Mouse (Mus musculus) limb, embryonic 14.5 days (tissue): ENCODE measurements around the gene Ift88. TPM values are rescaled to one million over a fixed set of nuclear protein-coding genes. Genes with fewer than 3 reads are reported as not detected.
"Not testable (repeated sequence)": the region's sequence is repeated elsewhere in the genome, so short reads cannot be mapped to it uniquely, and the experiment has no call there.

Source experiments
- ATAC-seq: fragments of 200-750 bp; cut with Nextera tagmentation; 2 replicates; pipeline ENCODE4 v1.8.0; 2017; ENCODE audit warnings: low read depth, moderate number of reproducible peaks, moderate TSS enrichment; ENCODE audit not compliant: low FRiP score
- DNase-seq: peaks from one replicate; pipeline ENCODE4 v3.0.0-alpha.2; 2015; ENCODE audit warnings: low spot score
- H3K27ac ChIP-seq: fragments of 300-500 bp; sonication (generic); replicated peaks from 2 replicates; pipeline ENCODE4 v1.5.1; 2014; ENCODE audit warnings: low read depth, mild to moderate bottlenecking, low read length, moderate library complexity, mixed read lengths
- H3K27me3 ChIP-seq: fragments of 300-500 bp; sonication (generic); 2 replicates; pipeline ENCODE4 v1.6.1; 2014; ENCODE audit warnings: low read length, mixed read lengths; ENCODE audit not compliant: control insufficient read depth, insufficient read depth
- H3K36me3 ChIP-seq: fragments of 300-500 bp; sonication (generic); 2 replicates; pipeline ENCODE4 v1.6.1; 2014; ENCODE audit warnings: mild to moderate bottlenecking, low read length, moderate library complexity, mixed read lengths; ENCODE audit not compliant: control insufficient read depth, insufficient read depth
- H3K4me1 ChIP-seq: fragments of 300-500 bp; sonication (generic); 2 replicates; pipeline ENCODE4 v1.6.1; 2014; ENCODE audit warnings: antibody characterized with exemption, low read length, mixed read lengths; ENCODE audit not compliant: control insufficient read depth, insufficient read depth
- H3K4me2 ChIP-seq: fragments of 300-500 bp; sonication (generic); replicated peaks from 2 replicates; pipeline ENCODE4 v1.6.1; 2014; ENCODE audit warnings: low read depth, mild to moderate bottlenecking, low read length, moderate library complexity; ENCODE audit not compliant: severe bottlenecking
- H3K4me3 ChIP-seq: fragments of 300-500 bp; sonication (generic); replicated peaks from 2 replicates; pipeline ENCODE4 v1.5.1; 2014; ENCODE audit warnings: low read length
- H3K9ac ChIP-seq: fragments of 300-500 bp; sonication (generic); 2 replicates; pipeline ENCODE4 v1.6.1; 2014; ENCODE audit warnings: mild to moderate bottlenecking, low read depth, low read length, moderate library complexity; ENCODE audit not compliant: severe bottlenecking
- H3K9me3 ChIP-seq: fragments of 300-500 bp; sonication (generic); 2 replicates; pipeline ENCODE4 v1.6.1; 2016; ENCODE audit warnings: low read length; ENCODE audit not compliant: control insufficient read depth
- POLR2A ChIP-seq: fragments of 200-500 bp; IDR thresholded peaks from 2 replicates; pipeline ENCODE4 v1.8.0; 2012; ENCODE audit warnings: inconsistent platforms, mild to moderate bottlenecking, moderate library complexity, borderline replicate concordance; ENCODE audit not compliant: insufficient read depth, insufficient read length; ENCODE audit errors: extremely low read depth
- WGBS: fragments of 180-500 bp; shearing (Covaris S2); extraction: QIAGEN DNeasy Blood & Tissue Kit; methylation state at CpG from one replicate; pipeline ENCODE4 v1.1.7; 2014; 5-methylcytosine and 5-hydroxymethylcytosine counted together
- polyA plus RNA-seq, 2 experiments: library from polyadenylated mRNA; depleted of rRNA in 1 of 2; stranded (reverse) in 1 of 2; unstranded in 1 of 2; fragments of >200 nt; fragmentation: Nextera tagmentation in 1 of 2; extraction: Ambion mirVana in 1 of 2; gene quantifications; 2 replicates each; pipeline versions ENCODE4 v1.2.1 to v1.2.3; 2012 to 2014

Ift88 gene
- polyA plus RNA-seq, 2 experiments, result 18.0 to 23.9 TPM

DNA sequence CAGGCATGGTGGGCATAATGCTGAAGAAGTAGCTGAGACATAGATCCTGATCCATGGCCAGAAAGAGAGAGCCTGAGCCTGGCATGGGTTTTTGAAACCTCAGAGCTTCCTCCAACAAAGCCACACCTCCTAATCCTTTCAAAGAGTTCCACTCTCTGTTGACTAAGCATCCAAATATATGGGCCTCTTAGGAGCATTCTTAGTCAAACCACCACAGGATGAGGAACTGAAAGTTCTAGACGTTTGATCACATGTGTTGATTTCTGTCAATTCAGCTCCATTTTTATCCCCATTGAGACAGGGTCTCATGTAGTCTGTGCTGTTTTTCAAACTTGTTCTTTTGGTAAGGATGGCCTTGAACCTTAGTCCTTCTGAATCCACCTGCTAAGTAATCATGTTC is 28.7 kb downstream of the Ift88 start:
- no peak overlapping the region for H3K9ac ChIP-seq
- no peak for ATAC-seq
- no peak overlapping the region for H3K4me3 ChIP-seq
- no peak for DNase-seq
- H3K4me2 ChIP-seq, result no peak overlapping the region
- H3K4me1 ChIP-seq, result no peaks in the 10 kb centered on the region
- TF ChIP-seq POLR2A, result no peak
- no peak overlapping the region for H3K27ac ChIP-seq
- H3K9me3 ChIP-seq, result no peaks in the 10 kb centered on the region
- peaks cover 17% of the 10 kb centered on the region for H3K36me3 ChIP-seq
- H3K27me3 ChIP-seq, result no peaks in the 10 kb centered on the region
- WGBS, result 59% methylated on average over 1 of the region's 1 CpGs

DNA sequence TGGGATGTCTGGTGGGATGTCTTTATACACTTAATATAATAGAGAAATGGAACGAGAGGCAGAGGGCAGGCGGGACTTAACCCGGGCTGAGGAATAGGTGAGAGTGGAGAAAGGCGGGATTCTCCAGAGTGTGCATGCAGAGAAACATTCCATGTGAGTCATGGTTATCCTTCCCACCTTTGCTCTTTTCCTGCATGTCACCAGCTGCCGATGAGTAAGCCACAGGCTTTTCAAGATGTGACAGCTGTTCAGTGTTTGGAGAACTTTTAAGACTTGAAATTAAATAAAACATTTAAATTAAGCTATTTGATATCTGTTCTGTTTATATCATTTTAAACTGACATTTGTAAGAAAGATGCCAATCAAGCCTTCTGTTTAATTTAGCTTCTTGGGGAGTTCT is 36.0 kb downstream of the Ift88 start:
- 87% methylated on average over 5 of the region's 5 CpGs for WGBS
- Histone ChIP-seq H3K27me3 (no peaks in the 10 kb centered on the region), H3K4me1 (no peaks in the 10 kb centered on the region), H3K9ac (no peak overlapping the region), H3K27ac (no peak overlapping the region), H3K4me3 (no peak overlapping the region), H3K36me3 (peaks cover 4% of the 10 kb centered on the region), H3K4me2 (no peak overlapping the region), H3K9me3 (no peaks in the 10 kb centered on the region)
- TF ChIP-seq POLR2A, result no peak
- DNase-seq, result no peak
- ATAC-seq, result no peak

DNA sequence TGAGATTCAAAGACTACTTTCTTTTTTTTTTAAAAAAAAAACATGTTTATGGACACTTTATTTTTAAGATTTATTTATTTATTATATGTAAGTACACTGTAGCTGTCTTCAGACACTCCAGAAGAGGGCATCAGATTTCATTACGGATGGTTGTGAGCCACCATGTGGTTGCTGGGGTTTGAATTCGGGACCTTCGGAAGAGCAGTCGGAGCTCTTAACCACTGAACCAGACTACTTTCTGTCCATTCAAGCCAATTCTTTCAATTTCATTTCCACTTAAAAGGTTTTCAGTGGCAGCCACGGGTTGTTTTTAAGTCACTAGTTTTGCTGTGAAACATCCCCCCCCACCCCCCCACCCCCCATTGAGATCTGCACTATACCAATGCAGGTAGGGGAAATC is 36.5 kb downstream of the Ift88 start:
- H3K4me2 ChIP-seq, H3K36me3 ChIP-seq: not testable (repeated sequence)
- WGBS, result 71% methylated on average over 5 of the region's 5 CpGs

DNA sequence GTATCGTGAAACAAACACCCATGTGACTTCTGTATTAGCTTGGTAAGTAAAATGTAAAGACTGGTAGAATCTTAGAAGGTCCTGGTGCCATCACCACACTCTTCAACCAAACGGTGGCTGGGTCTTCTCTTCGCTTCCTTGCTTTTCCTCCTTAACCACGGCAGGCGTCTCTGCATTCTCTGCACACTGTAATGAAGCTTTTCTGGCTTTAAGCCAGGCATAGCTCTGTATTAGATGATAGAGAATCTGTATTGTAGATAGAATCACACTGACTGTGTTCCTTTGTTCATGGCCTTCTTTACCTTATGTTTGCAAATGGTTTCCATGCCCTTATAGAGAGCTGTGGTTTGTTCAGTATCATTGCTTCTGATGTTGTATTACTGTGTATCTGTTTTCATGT is 39.0 kb downstream of the Ift88 start:
- Histone ChIP-seq H3K9me3 (no peaks in the 10 kb centered on the region), H3K36me3 (peaks cover 4% of the 10 kb centered on the region; the same call in 1 of the 2 replicates), H3K27ac (no peak overlapping the region), H3K4me3 (no peak overlapping the region), H3K4me1 (peaks cover 4% of the 10 kb centered on the region; the same call in 1 of the 2 replicates), H3K9ac (no peak overlapping the region), H3K4me2 (no peak overlapping the region), H3K27me3 (no peaks in the 10 kb centered on the region)
- WGBS, result 87% methylated on average over 5 of the region's 5 CpGs
- no peak for TF ChIP-seq POLR2A
- ATAC-seq, result no peak
- no peak for DNase-seq

More for the DNA sequence above, 36.5 kb downstream of the Ift88 start:
- H3K4me3 ChIP-seq, ATAC-seq, H3K27ac ChIP-seq, H3K4me1 ChIP-seq, H3K9me3 ChIP-seq, H3K9ac ChIP-seq, H3K27me3 ChIP-seq, DNase-seq: not testable (repeated sequence)

DNA sequence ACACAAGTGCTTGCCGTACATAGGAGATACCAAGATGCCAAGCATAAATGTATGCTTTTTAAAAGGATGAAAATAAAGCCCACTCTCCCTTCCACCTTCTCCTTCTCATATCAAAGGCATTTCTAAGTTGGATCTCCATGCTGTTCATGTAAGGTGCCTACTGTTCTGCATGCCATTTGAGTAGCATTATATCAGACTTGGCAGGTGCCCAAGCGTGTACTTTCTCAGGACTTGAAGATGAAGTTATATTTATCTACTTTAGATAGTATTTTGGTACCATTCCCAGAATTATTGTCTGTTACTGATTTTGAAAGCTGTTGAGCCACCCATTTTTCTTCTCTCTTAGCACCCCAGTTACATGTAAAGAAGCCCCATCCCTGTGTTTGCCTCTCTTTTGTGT is 51.2 kb downstream of the Ift88 start:
- 86% methylated on average over 2 of the region's 2 CpGs for WGBS
- no peak overlapping the region for H3K4me3 ChIP-seq
- no peak for TF ChIP-seq POLR2A
- no peak overlapping the region for H3K9ac ChIP-seq
- H3K4me1 ChIP-seq, result no peaks in the 10 kb centered on the region
- H3K4me2 ChIP-seq, result no peak overlapping the region
- no peak overlapping the region for H3K27ac ChIP-seq
- DNase-seq, result no peak
- H3K9me3 ChIP-seq, result no peaks in the 10 kb centered on the region
- 0 out of 2 replicates have a peak, but pooled peaks cover 6% of the 10 kb centered on the region for H3K36me3 ChIP-seq
- no peak for ATAC-seq
- H3K27me3 ChIP-seq, result no peaks in the 10 kb centered on the region

DNA sequence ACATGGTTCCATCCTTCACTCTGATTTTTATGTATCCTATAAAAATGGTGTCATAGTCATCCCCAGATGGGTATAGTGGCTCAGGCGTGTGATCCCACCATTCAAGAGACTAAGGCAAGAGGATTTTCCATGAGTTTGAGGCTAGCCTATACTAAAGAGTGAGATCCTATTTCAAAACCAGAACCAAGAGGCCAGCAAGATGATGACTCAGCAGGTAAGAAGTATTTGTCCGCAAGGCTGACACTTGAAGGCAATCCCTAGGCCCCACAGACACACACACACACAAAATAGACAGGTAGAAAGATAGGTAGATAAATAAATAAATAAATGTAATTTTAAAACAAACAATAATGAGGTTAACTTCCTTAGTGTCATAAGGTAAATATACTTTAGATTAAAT is 58.4 kb downstream of the Ift88 start:
- H3K9me3 ChIP-seq, result no peaks in the 10 kb centered on the region
- H3K36me3 ChIP-seq, result 0 out of 2 replicates have a peak, but pooled peaks cover 6% of the 10 kb centered on the region
- TF ChIP-seq POLR2A, result no peak
- no peak overlapping the region for H3K4me3 ChIP-seq
- H3K27me3 ChIP-seq, result no peaks in the 10 kb centered on the region
- no peak for DNase-seq
- H3K9ac ChIP-seq, result no peak overlapping the region
- ATAC-seq, result no peak
- no peaks in the 10 kb centered on the region for H3K4me1 ChIP-seq
- H3K27ac ChIP-seq, result no peak overlapping the region
- 87% methylated on average over 2 of the region's 2 CpGs for WGBS
- H3K4me2 ChIP-seq, result no peak overlapping the region
